Mouse (Mus musculus) kidney, adult 9 months (tissue): ENCODE measurements at regions not wholly inside any gene's neighbourhood (a gene's known extent, or its start where the extent isn't known, plus 50 kb on each side); places are given as distances from the start of the nearest gene placed in this dataset.

Source experiments
- DNase-seq: peaks from one replicate; pipeline ENCODE4 v3.0.0; 2022

DNA sequence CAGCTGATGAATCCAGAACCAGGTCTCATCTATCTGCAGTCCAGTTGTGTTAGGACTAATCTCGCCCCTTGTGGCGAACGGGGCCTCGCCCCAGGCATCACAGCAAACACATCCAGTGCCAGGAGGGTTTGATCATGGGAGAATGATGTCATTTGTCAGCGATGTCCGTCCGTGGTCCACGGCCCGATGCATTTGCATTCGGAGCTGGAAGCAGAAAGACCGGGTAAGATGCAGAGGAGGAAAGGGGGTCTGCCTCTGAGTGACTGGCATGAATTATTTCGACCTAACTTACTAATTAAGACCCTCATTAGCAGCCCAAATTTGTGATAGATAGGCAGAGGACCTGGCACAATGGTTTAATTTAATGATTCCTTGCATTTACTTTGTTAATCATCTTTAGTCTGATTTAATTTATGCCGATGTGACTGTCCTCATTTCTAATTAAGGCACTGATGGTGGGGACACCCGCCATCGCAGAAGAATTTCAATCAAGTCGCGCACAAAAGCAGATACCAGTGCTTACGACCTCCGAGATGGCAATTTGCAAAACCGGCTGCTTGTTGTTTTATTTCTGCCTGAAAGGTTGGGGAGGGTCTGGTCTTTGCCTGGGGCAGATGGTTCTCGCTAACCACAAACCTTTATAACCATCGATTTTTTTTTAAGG is 141.9 kb downstream of the Cryba4 start:
- DNase-seq: no peak

DNA sequence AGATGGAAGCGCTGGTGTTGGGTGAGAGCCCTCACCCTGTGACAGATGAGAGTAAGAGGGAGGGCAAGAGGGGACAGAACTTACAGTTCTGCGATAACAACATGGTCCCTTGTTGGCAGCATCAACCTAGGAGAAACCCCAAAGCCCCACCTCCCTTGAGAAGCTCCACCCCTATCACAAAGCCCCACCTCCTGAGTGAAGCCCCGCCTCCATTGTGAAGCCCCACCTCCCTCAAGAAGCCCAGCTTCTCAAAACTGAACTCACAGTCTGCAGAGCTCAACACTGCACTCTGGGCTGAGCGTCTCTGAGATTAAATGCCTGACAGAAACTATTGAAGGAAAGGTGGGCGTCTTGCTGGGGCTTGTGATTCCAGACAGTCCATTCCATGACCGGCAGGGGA is 131.6 kb downstream of the Cryba4 start:
- no peak for DNase-seq

DNA sequence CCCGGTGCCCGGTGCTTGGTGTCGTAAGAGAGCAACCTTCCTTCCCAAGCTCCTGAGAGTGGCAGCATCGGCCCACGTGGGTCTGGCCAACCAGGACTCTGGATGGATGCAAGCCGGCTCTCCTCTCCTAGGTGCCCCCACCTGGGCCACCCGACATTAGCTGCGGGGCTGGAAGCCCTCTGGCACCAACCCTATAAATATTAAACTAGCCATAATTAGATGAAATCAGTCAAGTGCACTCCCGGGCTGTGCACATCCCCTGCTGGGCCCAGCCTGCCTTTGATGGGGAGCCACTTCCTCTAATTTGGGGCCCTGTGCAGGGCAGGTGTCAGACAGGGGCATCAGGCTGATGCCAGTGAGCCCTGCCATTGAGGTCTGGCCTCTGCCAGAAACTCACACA is 130.8 kb downstream of the Cryba4 start:
- no peak for DNase-seq

DNA sequence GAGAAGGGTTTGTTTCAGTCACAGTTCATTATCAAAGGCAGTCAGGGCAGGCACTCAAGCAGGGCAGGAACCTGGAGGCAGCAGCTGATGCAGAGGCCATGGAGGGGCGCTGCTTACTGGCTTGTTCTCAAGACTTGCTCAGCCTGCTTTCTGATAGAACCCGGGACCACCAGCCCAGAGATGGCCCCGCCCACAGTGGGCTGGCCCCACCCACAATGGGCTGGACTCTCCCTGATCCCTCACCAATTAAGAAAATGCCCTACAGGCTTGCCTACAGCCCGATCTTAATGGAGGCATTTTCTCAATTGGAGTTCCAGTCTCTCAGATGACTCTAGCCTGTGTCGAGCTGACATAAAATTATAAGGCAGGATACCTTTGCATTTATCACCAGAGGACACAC is 129.7 kb downstream of the Cryba4 start:
- no peak for DNase-seq

DNA sequence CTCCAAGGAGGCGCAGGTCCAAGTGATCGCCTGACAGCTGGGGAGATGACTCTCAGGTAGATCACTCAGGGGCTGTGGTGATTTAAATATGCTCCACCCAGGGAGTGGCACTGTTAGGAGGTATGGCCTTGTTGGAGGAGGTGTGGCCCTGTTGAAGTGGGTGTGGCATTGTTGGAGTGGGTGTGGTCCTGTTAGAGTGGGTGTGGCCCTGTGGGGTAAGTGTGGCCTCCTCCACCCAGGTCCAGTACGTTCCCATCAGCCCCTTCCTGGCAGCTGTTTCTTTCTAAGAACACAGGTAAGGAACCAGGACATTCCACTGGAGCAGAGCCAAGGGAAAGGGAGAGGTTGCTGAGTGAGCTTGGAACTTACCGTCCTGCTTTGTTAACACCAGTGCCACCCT is 125.1 kb downstream of the Cryba4 start:
- peak; percentile 9 for DNase-seq

DNA sequence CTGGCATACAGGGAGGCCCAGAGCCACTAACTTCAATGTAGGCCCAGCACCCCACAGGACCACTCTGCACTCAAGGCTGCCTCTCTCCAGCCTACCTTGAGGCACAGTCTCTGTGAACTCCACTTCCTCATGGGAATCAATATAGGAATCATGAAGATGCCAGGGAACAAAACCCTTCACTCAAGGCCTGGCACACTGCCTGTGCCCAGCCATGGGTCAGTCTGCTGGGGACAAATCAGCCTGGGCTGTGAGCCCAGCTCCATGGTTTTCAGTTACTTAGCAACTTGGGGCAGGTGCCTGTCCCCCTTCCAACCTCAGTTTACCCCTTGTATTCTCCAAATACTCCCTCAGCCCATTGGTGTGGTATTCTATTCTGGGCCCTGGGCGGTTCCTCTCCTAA is 119.6 kb downstream of the Cryba4 start:
- DNase-seq: peak; percentile 31

DNA sequence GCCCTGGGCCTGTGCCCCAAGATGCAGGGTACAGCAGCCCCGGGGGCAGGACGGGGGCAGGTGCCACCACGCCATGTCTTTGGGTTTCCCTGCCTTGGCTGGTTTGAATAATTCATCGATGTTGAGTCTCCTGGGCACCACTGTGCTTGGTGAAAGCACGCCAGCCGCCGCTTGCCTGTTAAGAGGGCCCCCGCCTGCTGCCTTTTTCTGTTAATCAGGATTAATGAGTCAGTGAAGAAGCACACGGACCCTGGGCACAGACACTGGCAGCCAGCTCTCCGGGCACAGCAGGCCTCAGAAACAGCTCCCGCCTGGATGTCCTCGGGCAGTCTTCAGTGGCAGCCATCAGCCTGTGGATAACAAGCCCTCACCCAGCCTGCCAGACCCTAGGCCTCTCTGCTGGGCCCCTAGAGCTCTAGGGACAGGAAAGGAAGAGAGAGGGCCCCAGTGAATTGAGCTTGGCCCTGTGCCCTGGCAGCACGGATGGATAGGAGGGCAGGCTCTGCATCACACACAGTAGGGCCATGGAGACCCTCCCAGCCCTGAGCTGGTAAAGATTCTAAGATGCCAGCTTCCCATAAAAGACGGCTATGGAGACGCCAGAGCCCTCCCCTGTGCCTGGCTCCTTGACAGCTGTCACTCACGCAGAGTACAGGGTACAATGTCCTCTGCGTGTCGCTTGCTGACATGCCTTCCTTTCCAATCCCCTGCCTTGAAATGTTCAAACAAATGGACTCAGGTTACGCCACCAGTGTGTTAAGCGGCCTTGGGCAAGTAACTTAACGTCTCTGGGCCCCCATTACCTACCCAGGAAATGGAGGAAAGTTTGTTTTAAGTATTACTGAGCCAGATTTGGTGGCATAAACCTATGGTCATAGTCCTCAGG is 118.4 kb downstream of the Cryba4 start:
- DNase-seq: peak; percentile 29

DNA sequence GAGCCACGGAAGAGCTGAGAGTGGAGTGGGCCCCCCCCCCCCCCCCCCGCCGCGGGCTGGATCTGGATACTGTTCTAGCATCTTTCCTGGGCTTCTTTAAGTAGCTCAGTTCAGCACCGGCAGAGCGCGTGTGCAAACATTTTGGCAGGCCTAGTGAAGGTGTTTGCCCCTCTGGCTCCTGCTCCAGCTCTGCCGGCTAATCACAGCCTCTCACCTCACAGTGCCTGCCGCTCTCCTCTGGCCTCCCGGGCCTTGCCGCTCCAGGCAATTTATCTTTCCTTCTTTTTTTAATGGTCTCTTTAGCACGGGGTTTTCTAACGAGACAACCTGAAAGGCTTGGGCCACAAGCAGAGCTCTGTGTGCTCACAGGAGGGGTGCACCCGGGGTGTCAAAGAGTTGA is 115.7 kb downstream of the Cryba4 start:
- no peak for DNase-seq

DNA sequence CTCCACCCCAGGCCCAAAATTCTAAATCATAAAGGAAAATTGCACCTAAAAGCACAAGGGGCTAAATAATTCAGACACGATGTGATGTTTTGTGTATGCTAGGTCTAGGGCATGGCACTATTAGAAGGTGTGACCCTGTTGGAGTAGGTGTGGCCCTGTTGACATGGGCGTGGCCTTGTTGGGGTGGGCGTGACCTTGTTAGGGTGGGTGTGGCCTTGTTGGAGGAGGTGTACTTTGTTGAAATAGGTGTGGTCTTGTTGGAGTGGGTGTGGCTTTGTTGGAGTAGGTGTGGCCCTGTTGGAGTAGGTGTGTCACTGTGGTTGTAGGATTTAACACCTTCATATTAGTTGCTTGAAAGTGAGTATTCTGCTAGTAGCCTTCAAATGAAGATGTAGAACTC is 114.1 kb downstream of the Cryba4 start:
- DNase-seq: no peak

DNA sequence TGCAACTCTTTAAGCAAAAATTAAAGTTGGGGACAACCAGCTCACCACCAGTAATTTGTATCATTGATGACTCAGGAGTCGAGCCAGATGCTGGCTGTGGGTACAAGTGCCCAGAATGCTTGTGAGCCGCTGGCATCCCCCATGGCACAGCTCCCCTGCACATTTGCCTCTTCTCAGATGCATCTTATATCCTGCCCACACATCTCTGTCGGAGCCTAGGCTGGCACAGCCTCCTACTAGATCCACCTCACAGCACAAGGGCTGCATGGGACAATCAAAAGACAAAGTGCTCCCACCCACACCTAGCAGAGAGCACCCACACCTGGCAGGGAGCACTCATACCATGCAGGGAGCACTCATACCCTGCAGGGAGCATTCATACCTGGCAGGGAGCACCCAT is 109.6 kb downstream of the Cryba4 start:
- DNase-seq: no peak

DNA sequence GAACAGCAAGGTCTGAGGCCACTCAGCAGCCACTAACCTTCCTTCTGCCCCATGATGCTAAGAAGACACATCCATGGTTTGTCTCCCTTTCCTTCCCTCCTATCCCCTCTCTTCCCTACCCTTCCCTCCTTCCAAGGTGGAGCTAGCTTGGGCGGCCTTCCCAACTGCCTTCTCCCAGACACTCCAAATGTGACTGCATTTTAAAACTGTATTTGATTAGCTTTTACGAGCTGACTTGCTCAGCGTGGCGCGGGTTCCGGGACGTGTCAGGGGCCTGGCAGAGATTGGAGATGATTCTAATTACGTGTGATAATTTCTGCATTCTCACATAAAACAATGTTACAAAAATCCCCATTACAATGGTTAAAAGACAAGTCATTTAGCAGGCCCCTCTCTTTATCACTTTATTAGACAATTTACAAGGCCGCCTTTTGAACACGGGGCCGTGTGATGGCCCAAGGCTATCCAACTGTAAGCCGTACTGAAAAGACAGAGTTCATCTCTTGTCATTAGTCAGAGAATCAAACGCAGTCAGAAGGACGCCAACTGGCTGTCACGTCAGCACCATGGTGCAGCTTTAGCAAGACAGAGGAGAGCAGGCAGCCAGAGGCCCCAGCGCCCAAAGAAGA is 108.2 kb downstream of the Cryba4 start:
- no peak for DNase-seq

DNA sequence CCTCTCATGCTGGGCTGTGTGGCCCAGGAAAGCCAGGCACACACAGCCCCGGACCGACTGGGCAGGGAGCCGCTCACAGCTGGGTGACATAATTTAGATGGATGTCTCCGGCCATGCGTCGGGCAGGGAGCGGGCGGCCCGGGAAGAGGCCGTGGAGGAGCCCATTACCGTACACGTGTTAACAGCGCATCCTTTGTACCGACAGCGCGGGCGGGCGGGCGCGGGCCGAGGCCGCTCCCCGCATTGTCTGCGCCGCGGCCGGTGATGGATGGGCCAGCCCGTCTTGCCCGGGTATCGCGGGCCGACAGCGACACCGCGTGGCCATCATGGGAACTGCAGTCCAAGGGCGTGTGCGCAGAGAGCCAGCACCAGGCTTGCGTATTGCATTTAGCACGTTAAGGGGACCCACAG is 98.6 kb downstream of the Cryba4 start:
- DNase-seq: peak; percentile 67

DNA sequence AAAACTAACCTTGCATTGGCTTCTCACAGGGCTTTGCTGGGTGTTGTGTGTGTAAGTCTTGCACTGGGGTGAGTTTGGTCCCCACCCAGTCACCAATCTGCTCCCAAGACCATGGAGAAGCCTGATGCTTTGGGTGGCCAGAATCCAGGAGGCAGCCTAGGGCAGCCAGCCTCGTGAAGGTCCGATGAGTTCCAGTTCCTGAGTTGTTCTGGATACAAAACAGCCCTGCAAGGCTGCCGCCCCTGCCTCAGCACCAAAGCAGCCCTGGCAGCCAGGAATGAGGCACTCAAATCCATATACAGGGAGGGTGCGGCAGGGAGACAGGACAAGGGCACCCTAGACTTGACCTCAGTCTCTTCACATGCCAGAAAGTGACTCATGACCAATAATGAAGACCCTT is 97.7 kb downstream of the Cryba4 start:
- DNase-seq: no peak

DNA sequence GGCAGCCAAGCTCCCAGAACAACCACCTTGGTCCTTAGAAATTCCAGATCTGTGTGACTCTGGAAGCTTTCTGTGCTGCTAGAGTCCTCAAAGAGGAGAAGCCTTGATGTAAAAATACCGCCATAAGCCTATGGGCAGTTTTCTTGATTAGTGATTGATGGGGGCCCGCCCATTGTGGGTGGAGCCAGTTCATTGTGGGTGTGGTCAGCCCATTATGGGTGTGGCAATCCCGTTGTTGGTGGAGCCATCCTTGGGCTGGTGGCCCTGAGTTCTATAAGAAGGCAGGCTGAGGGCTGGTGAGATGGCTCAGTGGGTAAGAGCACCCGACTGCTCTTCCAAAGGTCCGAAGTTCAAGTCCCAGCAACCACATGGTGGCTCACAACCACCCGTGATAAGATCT is 97.3 kb downstream of the Cryba4 start:
- DNase-seq: no peak

DNA sequence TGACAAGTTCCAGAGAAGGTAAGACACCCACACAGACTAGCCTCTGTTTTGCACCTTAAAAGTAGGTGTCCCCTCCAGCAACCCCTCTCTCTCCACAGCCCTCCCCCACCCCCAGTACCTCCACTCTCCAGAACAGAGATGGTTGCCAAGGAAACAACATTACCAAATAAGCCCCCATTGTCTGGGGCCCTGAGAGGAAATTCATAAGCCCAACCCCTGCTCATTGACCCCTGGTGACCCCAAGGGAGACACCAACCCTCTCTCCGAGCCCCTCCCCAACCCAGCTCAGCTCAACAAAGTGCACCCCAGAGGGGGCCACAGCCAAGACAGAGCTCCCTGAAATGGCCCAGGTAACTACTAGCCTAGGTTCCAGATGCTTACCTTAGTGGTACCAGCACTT is 96.3 kb downstream of the Cryba4 start:
- no peak for DNase-seq

DNA sequence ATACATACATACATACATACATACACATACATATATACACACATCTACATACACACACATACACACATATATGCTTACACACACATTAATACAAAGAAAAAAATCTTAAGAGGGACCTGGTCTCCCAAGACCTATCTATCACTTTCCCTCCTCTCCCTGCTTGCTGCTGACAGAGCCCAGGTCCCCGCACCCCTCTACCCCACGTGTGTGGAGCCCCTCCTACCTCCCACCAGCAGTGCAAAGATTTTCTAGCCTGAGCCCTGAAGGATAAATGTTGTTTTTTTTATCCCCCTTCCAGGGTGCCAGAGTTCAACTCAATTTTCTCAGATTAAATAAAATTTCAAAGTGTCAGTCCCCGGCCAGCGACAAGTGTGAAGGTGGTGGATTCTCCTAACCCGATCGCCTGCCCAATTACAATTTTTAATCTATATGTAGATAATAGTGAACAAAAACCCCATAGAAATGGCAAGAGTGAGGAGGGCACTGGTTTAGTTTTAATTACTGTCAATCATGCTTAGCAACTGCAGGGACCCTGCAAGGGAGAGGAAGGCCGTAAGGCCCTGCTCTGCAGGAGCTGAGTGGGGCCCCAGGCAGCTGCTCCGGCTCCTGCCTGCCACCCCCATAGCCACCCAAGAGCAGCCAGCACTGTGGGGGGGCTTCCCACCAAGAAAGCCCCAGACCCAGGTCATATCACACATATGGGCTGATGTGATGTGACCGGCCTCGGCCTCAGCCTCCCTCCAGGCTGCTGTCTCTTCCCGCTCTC is 85.7 kb downstream of the Cryba4 start:
- DNase-seq: no peak

DNA sequence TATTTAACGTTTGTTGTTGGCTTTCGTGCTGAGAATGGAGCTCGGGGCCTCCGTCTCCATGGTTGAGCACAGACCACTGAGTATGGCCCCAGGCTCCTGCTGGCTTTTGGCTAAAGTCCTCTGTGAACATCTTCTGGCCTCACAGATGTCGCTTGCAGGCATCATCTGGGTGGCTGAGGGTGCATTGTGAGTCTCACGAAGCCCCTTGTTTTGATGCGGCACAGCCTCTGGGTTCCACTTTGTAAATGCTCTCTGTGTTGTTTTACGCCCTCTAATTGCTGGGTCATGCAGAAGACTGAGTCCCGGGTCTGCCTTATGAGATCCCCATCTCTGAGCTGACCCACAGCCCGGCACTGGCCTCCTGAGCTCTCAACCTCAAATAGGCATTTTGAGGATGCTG is 84.5 kb downstream of the Cryba4 start:
- DNase-seq: no peak

DNA sequence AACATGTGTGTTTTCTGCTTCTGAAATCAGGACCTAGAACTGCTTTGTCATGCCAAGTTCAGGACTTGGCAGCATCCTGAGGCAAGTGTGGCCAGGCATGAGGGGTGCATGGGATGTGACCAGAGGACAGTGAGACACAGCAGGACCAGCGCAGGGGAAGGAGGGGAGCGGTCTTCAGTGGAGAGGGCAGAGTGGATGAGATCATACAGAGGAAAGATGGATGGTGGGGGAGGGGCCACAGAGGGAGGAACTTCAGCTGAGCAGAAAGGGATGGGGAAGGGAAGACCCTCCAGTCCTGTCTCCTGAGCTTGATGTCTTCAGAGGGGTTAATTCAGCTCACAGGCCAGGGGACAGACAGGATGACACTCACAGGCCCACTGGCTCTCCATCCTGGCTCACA is 81.0 kb downstream of the Cryba4 start:
- DNase-seq: no peak

DNA sequence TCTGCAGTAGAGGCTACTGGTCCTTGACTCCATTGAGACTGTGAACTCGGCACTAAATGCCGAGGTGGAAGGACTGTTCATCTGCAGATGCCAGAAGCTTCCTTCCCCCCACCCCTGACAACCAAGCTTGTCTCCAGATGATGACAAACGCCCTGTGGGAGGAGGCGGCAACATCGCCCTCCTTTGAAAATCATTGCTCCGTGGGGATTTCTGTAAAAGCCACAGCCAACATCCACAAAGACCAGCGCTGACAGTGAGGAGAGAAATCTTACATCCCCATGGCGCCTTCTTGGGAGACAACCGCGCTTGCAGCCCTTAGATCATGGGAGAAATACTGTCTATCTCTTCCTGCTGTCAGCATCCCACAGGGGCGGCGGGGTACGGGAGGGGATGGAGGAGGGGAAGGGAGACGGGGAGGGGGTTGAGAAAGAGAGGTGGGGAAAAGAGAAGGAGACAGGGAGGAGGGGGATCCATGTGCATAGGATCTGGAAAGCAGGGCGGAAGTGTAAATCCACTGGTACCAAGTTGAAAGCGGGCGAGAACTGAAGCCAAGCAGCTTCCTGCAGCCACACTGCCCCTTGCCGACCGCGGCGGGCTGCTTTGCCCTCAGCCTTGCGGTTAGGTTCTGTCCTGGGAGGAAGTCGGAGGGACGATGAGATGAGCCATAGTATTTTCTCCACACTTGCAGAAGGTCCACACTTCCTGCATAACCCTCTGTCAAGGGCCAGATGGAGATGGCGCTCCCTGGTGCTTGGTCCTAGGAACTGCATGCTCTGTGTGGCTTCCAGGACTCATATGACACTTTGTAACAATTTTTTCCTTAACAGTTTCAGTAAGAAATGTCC is 72.9 kb downstream of the Cryba4 start:
- no peak for DNase-seq

DNA sequence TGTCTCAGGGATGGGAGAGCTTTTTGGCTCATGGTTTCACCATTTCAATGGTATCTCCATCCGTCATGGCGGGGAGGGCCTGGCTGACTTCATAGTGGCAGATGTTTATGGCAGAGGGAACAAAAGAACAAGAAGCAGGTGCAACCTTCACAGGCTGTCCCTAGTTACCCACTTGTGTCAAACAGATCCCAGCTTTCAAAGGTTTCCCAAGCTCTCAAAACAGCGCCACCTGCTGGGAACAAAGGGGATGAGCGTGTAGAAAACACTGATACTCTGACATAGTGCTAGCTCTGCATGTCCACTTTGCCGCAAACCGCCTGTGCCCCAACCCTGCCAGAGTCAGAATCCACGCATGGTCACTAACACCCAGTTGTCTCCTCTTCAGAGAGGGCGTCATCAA is 69.5 kb downstream of the Cryba4 start:
- DNase-seq: peak; percentile 7

DNA sequence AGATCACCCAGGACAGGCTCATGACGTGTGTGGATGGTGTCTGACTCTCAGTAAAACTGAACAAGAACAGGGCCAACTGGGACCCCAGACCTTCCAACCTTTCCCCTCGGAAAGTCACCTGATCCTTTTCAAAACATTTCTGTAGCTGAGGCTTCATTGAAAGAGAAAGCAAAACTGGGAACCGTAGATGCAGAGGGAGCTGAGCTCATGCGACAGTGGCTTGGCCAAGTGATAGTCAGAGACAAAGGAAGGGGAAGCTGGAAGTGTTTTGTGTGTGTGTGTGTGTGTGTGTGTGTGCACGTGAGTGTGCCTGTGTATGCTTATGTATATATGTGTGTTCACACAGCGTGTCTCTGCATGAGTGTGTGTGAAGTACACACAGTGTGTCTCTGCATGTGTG is 56.7 kb downstream of the Cryba4 start:
- no peak for DNase-seq
